Mouse (Mus musculus): ENCODE measurements around the gene Zfp493. TPM values are rescaled to one million over a fixed set of nuclear protein-coding genes. Genes with fewer than 3 reads are reported as not detected.

The Zfp493 gene
- polyA plus RNA-seq (2015; fragmentation: Nextera tagmentation; extraction: Ambion mirVana) = 0.38 and 0.51 TPM in 2 replicates

GRCm38 (mm10) chr13:67779265-67780221 lies at the start of gene Zfp493:
Zfp493 (plus strand) TSS chr13:67779693.

GRCm38 (mm10) chr13:67754333-67755306 lies 24.9 kb upstream of the Zfp493 start, which contains the start of gene Zfp85:
Zfp85 (minus strand) TSS chr13:67755228.

GRCm38 (mm10) chr13:67813710-67814660 lies 34.5 kb downstream of the Zfp493 start, which contains the start of gene Zfp273:
Zfp273 (plus strand) TSS chr13:67813740.

GRCm38 (mm10) chr13:67830911-67831336 lies 51.4 kb downstream of the Zfp493 start, which contains the start of gene Gm10037:
Gm10037 (plus strand) TSS chr13:67831106.

Other genes with a start within 250 kb of the Zfp493 start
- gene Zfp748, start 225.9 kb upstream of the Zfp493 start, polyA plus RNA-seq (2015; fragmentation: Nextera tagmentation; extraction: Ambion mirVana) = 2.9 and 3.0 TPM in 2 replicates
- 1.2 and 1.8 TPM in 2 replicates for gene Zfp729b, start 170.0 kb upstream of the Zfp493 start, polyA plus RNA-seq (2015; fragmentation: Nextera tagmentation; extraction: Ambion mirVana)
- gene Gm49345, start 141.9 kb upstream of the Zfp493 start, polyA plus RNA-seq (2015; fragmentation: Nextera tagmentation; extraction: Ambion mirVana) = 0.22 TPM in 1 of 2 replicates, not detected in the other
- 0.93 and 1.6 TPM in 2 replicates for gene Zfp729a, start 141.9 kb upstream of the Zfp493 start, polyA plus RNA-seq (2015; fragmentation: Nextera tagmentation; extraction: Ambion mirVana)
- 4.7 and 4.8 TPM in 2 replicates for gene Zfp738, start 92.6 kb upstream of the Zfp493 start, polyA plus RNA-seq (2015; fragmentation: Nextera tagmentation; extraction: Ambion mirVana)
- gene Zfp65, start 50.5 kb upstream of the Zfp493 start, polyA plus RNA-seq (2015; fragmentation: Nextera tagmentation; extraction: Ambion mirVana) = 2.2 and 2.5 TPM in 2 replicates
- 2.6 and 2.7 TPM in 2 replicates for gene Zfp85, start 24.5 kb upstream of the Zfp493 start, polyA plus RNA-seq (2015; fragmentation: Nextera tagmentation; extraction: Ambion mirVana)
- gene Zfp273, start 34.0 kb downstream of the Zfp493 start, polyA plus RNA-seq (2015; fragmentation: Nextera tagmentation; extraction: Ambion mirVana) = 2.9 and 3.1 TPM in 2 replicates
- 0.73 and 1.3 TPM in 2 replicates for gene Gm10037, start 51.4 kb downstream of the Zfp493 start, polyA plus RNA-seq (2015; fragmentation: Nextera tagmentation; extraction: Ambion mirVana)
- not detected in 2 replicates for gene BC048507, start 83.6 kb downstream of the Zfp493 start, polyA plus RNA-seq (2015; fragmentation: Nextera tagmentation; extraction: Ambion mirVana)